Comparison of ENCODE assay signal across 12 mouse cellular contexts in genomic region chr10:94329962-94330361, GRCm38 (mm10). TPM values are rescaled to one million over a fixed set of nuclear protein-coding genes. Genes with fewer than 3 reads are reported as not detected.
DNase-seq lines count a peak whose midpoint lies in the region; ATAC-seq and TF ChIP-seq lines count a peak whose summit lies in the region.
"Had no signal": no experiment of that assay in that cellular context is flagged by ENCODE, and none has a peak within 500 bp of the region (broad histone marks: within the 10 kb centered on the region; RNA-seq: fewer than 3 reads in every experiment).

No protein-coding gene starts in this region.

- H3K27me3 ChIP-seq in kidney, embryonic 14.5 days (ENCODE audit: control insufficient read depth, insufficient read depth, low read length): no peaks in the 10 kb centered on the region
- no peaks in the 10 kb centered on the region for H3K27me3 ChIP-seq in Patski
- H3K27me3 ChIP-seq in kidney, embryonic 15.5 days: no peaks in the 10 kb centered on the region
- H3K27me3 ChIP-seq: liver, embryonic 13.5 days had no signal

- no peak overlapping the region for H3K27ac ChIP-seq in kidney, embryonic 14.5 days (ENCODE audit: low read depth, low read length)
- H3K27ac ChIP-seq in kidney, embryonic 15.5 days: no peak overlapping the region
- H3K27ac ChIP-seq: liver, embryonic 13.5 days had no signal

- WGBS in kidney, embryonic 14.5 days: 35% methylated on average over 5 of the region's 5 CpGs
- 28% methylated on average over 5 of the region's 5 CpGs for WGBS in kidney, embryonic 15.5 days

- H3K4me2 ChIP-seq in kidney, embryonic 14.5 days (replicated peaks; ENCODE audit: low read depth, low read length): no peak overlapping the region
- H3K4me2 ChIP-seq in kidney, embryonic 15.5 days: no peak overlapping the region
- H3K4me2 ChIP-seq: liver, embryonic 13.5 days had no signal

- in situ Hi-C loops in Patski (cut with MboI; ENCODE audit: low pct_unique_long_range_greater_than_20kb): no loop called here

- CTCF ChIA-PET in Patski (lab: Charles Lee): interaction anchor here (1.2 kb wide), 1 partner anchor 15 kb away, joined by 3 read pairs; no protein-coding TSS in a partner anchor

- H3K9me3 ChIP-seq in kidney, embryonic 14.5 days (ENCODE audit: control insufficient read depth, low read length): no peaks in the 10 kb centered on the region
- H3K9me3 ChIP-seq in kidney, embryonic 15.5 days (replicated peaks): no peaks in the 10 kb centered on the region
- H3K9me3 ChIP-seq: liver, embryonic 13.5 days had no signal

- ATAC-seq in kidney, embryonic 14.5 days (ENCODE audit: low FRiP score, low TSS enrichment): 0 out of 2 replicates have a peak, but pooled peaks have one; percentile 39
- ATAC-seq in Patski: peak; percentile 57
- peak; percentile 54 for ATAC-seq in kidney, embryonic 15.5 days (replicated peaks; ENCODE audit: low FRiP score)
- ATAC-seq in CD4-positive, CD25-positive, alpha-beta regulatory T cell, adult 4 months: no peak

- no peaks in the 10 kb centered on the region for H3K4me1 ChIP-seq in kidney, embryonic 14.5 days (ENCODE audit: control insufficient read depth, insufficient read depth, low read length)
- H3K4me1 ChIP-seq in kidney, embryonic 15.5 days: peaks cover 8% of the 10 kb centered on the region
- H3K4me1 ChIP-seq: liver, embryonic 13.5 days had no signal

- TF ChIP-seq CTCF in Patski (IDR thresholded peaks at IDR 0.05): no peak

- DNase-seq in adrenal gland, postnatal 10 days: peak; percentile 53
- no peak for DNase-seq in adrenal gland, adult 18-20 months (ENCODE audit: low spot score in 2 of 2)
- DNase-seq in kidney, adult 18-20 months: no peak
- peak; percentile 44 for DNase-seq in Patski (ENCODE audit: low read depth, low spot score)
- no peak for DNase-seq in gastrocnemius, adult 8-10 months (ENCODE audit: low spot score in 2 of 2)
- DNase-seq: liver, embryonic 13.5 days had no signal

- no peaks in the 10 kb centered on the region for H3K36me3 ChIP-seq in kidney, embryonic 14.5 days (ENCODE audit: control insufficient read depth, insufficient read depth, low read length)
- H3K36me3 ChIP-seq in kidney, embryonic 15.5 days: no peaks in the 10 kb centered on the region
- H3K36me3 ChIP-seq: liver, embryonic 13.5 days had no signal

- no peak overlapping the region for H3K4me3 ChIP-seq in kidney, embryonic 14.5 days (ENCODE audit: low read length)
- no peak overlapping the region for H3K4me3 ChIP-seq in kidney, embryonic 15.5 days (replicated peaks)
- H3K4me3 ChIP-seq: liver, embryonic 13.5 days had no signal

- no peak overlapping the region for H3K9ac ChIP-seq in kidney, embryonic 14.5 days (ENCODE audit: low read depth, low read length)
- H3K9ac ChIP-seq in kidney, embryonic 15.5 days: no peak overlapping the region
- H3K9ac ChIP-seq: liver, embryonic 13.5 days had no signal

- POLR2A ChIA-PET in Patski (lab: Charles Lee): no interaction called here

RNA-seq across cellular contexts. Expression of gene Tmcc3, which starts 18.2 kb away (rescaled TPM):
- 10 to 100 TPM; 33.7 to 34.4 TPM for total RNA-seq in adrenal gland, postnatal 10 days (2021)
- 10 to 100 TPM; 14.4 to 28.2 TPM for total RNA-seq in adrenal gland, adult 18-20 months (2021)
- polyA plus RNA-seq in kidney, embryonic 14.5 days (2014; fragmentation: Nextera tagmentation; extraction: Ambion mirVana): 4.0 and 7.2 TPM in 2 replicates
- 6.7 TPM for polyA plus RNA-seq in Patski (2021)
- 7.4 and 7.8 TPM in 2 replicates for polyA plus RNA-seq in kidney, embryonic 15.5 days (2015; fragmentation: Nextera tagmentation; extraction: Ambion mirVana)
- polyA plus RNA-seq in CD4-positive, CD25-positive, alpha-beta regulatory T cell, adult 4 months (2017; shearing (Covaris generic)): 1 to 10 TPM; 1.2 to 2.2 TPM
- total RNA-seq in gastrocnemius, adult 8-10 months (2022): 10 to 100 TPM; 17.4 to 22.5 (median 20.3) TPM

RNA-seq across cellular contexts. Expression of gene Gm4792, which starts 31.5 kb away (rescaled TPM):
- not detected for total RNA-seq in adrenal gland, postnatal 10 days (2021)
- total RNA-seq in adrenal gland, adult 18-20 months (2021): not detected
- polyA plus RNA-seq in kidney, embryonic 14.5 days (2014; fragmentation: Nextera tagmentation; extraction: Ambion mirVana): not detected in 2 replicates
- polyA plus RNA-seq in Patski (2021): not detected
- polyA plus RNA-seq in kidney, embryonic 15.5 days (2015; fragmentation: Nextera tagmentation; extraction: Ambion mirVana): not detected in 2 replicates
- polyA plus RNA-seq in CD4-positive, CD25-positive, alpha-beta regulatory T cell, adult 4 months (2017; shearing (Covaris generic)): not detected
- not detected for total RNA-seq in gastrocnemius, adult 8-10 months (2022)
- total RNA-seq: neutrophil, adult 5-6 weeks had no signal
- polyA plus RNA-seq: intestine, embryonic 14.5 days; liver, embryonic 13.5 days; stomach, embryonic 16.5 days had no signal

Comparison
In these comparisons a context has a peak if more than half of its experiments do, and no peak if none do; other contexts are left out.
1. DNase-seq: peak in adrenal gland, postnatal 10 days (single experiment) and Patski (single experiment); none in adrenal gland, adult 18-20 months (0 of 2), kidney, adult 18-20 months (single experiment) and gastrocnemius, adult 8-10 months (0 of 2).